Mouse (Mus musculus): ENCODE results near the gene Kcnk12. TPM values are rescaled to one million over a fixed set of nuclear protein-coding genes. Genes with fewer than 3 reads are reported as not detected.

The Kcnk12 gene
- polyA plus RNA-seq, 1 experiment = not detected

DNA sequence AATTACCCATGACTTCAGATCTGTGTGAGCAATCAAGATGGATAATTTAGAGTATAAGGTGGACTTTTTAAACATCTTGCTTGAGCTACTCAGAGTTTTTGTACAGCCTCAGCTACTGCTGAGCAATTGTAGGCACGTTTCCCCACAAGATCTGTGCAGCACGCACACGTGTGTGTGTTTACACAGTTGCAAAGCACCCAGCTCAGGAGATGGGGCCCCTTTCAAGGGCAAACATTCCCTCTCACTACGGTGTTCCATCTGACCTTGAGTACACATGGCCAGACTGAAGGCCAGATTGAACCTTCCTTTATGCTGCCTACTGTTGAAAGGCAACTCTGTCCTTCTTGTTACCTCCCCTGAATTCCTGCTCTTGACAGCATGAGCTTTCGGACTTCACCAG is 4.5 kb downstream of the Kcnk12 start:
- TF ChIP-seq GATA1 (IDR thresholded peaks at IDR 0.05; ENCODE audit: low read length) = no peak

- TF ChIP-seq GATA1 (IDR thresholded peaks at IDR 0.05; ENCODE audit: low read length) = no peak
These were observed 5.0 kb downstream of the Kcnk12 start for GRCm38 (mm10) chr17:87792623-87793315.

GRCm38 (mm10) chr17:87791517-87792098 is 6.2 kb downstream of the Kcnk12 start:
- TF ChIP-seq GATA1 (IDR thresholded peaks at IDR 0.05; ENCODE audit: low read length) = no peak

GRCm38 (mm10) chr17:87790661-87791060 is 7.1 kb downstream of the Kcnk12 start:
- TF ChIP-seq GATA1 (IDR thresholded peaks at IDR 0.05; ENCODE audit: low read length) = no peak

DNA sequence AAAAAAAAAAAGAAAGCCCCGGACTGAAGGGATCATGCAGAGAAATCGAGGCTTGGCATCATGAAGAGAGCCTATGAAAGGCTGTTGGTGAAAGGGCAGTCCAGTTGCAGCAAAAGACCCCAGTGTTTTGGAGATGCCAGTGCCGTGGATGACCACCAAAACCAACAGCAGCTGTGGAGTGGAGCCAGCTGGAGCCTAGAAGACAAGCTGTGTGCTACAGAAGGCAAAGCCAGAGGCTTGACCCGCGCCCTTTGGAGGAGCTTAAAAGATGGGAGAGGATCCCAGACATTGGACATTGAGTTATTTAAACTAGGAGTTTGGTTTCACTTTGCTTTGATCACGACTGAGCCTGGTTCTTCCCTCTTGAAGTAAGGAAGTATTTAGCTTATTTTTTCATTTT is 9.6 kb downstream of the Kcnk12 start:
- TF ChIP-seq GATA1 (IDR thresholded peaks at IDR 0.05; ENCODE audit: low read length) = no peak

- TF ChIP-seq GATA1 (IDR thresholded peaks at IDR 0.05; ENCODE audit: low read length) = no peak
These were observed 10.1 kb downstream of the Kcnk12 start for GRCm38 (mm10) chr17:87787711-87788110.

- TF ChIP-seq GATA1 (IDR thresholded peaks at IDR 0.05; ENCODE audit: low read length) = no peak
These were observed 12.1 kb downstream of the Kcnk12 start for GRCm38 (mm10) chr17:87785721-87786120.

GRCm38 (mm10) chr17:87784911-87785310 is 12.9 kb downstream of the Kcnk12 start:
- no peak for TF ChIP-seq GATA1 (IDR thresholded peaks at IDR 0.05; ENCODE audit: low read length)

GRCm38 (mm10) chr17:87784141-87784831 is 13.5 kb downstream of the Kcnk12 start:
- no peak for TF ChIP-seq GATA1 (IDR thresholded peaks at IDR 0.05; ENCODE audit: low read length)

DNA sequence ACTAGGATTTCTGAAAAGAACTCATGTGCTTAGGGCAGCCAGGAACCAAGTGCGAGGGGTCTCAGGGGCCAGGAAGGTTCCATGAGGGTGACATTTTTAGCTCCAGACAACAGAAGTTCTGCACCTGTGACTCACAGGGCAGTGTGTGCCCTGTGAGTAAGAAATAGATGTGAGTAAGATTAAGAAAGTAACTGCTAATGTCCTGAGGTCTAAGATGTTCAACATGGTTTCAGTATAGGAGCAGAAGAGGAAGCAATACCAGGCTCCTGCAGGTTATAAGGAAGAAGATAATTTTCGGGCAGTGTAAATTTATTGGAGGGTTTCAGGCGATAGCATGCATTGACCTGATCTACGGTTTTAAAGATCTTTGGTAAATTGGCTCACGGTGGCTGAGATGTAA is 16.6 kb downstream of the Kcnk12 start:
- TF ChIP-seq GATA1 (IDR thresholded peaks at IDR 0.05; ENCODE audit: low read length) = no peak

- no peak for TF ChIP-seq GATA1 (IDR thresholded peaks at IDR 0.05; ENCODE audit: low read length)
These were observed 17.6 kb downstream of the Kcnk12 start for GRCm38 (mm10) chr17:87780164-87780563.

DNA sequence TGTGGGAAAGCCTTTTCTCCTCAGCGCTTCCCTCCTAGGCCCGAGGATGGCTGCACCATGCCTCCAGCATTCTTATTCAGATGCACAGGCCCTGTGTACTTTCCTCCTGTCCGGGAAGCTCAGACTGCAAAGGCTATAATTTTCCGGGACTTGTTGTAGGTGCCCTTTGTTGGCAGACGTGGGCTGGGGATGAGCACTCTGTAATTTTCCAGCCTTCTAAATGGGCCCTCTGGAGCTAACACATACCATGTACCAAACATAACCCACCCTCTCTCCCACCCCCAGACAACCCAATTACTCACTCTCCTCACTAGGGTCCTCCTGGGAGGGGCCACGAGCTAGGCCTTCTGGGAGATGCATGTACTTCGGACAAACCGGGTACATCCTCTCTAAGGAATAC is 22.8 kb downstream of the Kcnk12 start:
- TF ChIP-seq GATA1 (IDR thresholded peaks at IDR 0.05; ENCODE audit: low read length) = no peak

GRCm38 (mm10) chr17:87773175-87773574 is 24.6 kb downstream of the Kcnk12 start:
- TF ChIP-seq GATA1 (IDR thresholded peaks at IDR 0.05; ENCODE audit: low read length) = no peak

GRCm38 (mm10) chr17:87770766-87771165 is 27.0 kb downstream of the Kcnk12 start:
- TF ChIP-seq GATA1 (IDR thresholded peaks at IDR 0.05; ENCODE audit: low read length) = no peak

DNA sequence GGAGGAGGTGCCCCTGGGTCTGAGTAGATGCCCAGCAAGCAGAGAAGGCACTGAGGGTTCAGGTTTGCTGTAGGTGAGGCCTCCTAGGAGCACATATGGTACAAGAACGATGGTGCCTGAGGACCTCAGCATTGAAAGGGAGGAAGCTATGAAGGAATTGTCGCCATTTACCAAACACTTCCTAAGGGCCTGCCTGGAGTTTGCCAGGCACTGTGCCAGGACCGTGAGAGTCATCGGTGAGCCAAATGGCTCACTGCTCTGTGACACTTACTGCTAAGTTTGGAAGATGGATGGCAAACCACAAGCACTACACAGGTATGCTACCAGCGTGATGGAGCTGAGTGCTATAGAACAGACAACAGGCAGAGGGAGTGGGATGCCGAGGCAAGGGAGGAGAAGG is 30.9 kb downstream of the Kcnk12 start:
- TF ChIP-seq GATA1 (IDR thresholded peaks at IDR 0.05; ENCODE audit: low read length) = no peak

GRCm38 (mm10) chr17:87765031-87765430 is 32.8 kb downstream of the Kcnk12 start:
- TF ChIP-seq GATA1 (IDR thresholded peaks at IDR 0.05; ENCODE audit: low read length) = no peak

DNA sequence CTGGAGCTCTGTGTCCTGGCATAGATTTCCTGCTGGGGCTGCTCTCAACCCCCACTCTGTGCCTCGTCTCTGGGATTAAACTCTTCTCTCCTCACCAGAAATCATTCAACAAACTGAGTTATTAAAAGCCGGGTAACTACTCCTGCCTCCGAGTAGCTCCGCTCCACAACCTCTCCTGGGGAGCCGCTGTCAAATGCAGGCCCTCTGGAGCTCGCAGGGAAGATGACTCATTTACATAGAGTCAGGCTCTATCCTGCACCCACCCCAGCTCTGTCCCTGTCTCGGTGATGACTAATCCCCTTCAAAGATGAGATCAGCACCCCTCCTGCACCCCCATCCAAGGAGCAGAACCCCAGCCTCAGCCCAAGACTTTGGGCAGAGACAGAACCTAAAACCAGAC is 34.6 kb downstream of the Kcnk12 start:
- no peak for TF ChIP-seq GATA1 (IDR thresholded peaks at IDR 0.05; ENCODE audit: low read length)
